Mouse (Mus musculus): Measurements from ENCODE around the gene Tlx1. TPM values are rescaled to one million over a fixed set of nuclear protein-coding genes. Genes with fewer than 3 reads are reported as not detected.

The Tlx1 gene
- polyA plus RNA-seq, 1 experiment from 2014 or later, result not detected

- WGBS, result 2% methylated on average over 36 of the region's 36 CpGs
These were observed 1.1 kb downstream of the Tlx1 start for GRCm38 (mm10) chr19:45151361-45152182.

GRCm38 (mm10) chr19:45152183-45152650 is 1.7 kb downstream of the Tlx1 start:
- Histone ChIP-seq H3K4me1 (replicated peaks; ENCODE audit: insufficient read depth, low read length) (0 out of 2 replicates have a peak, but pooled peaks cover 5% of the 10 kb centered on the region), H3K36me3 (ENCODE audit: insufficient read depth, low read length) (no peaks in the 10 kb centered on the region), H3K27me3 (ENCODE audit: insufficient read depth, low read length) (peaks cover 91% of the 10 kb centered on the region), H3K4me2 (ENCODE audit: low read length) (no peak overlapping the region), H3K9me3 (replicated peaks; ENCODE audit: low read length) (no peaks in the 10 kb centered on the region), H3K27ac (no peak overlapping the region), H3K4me3 (replicated peaks; ENCODE audit: low read depth, low read length) (no peak overlapping the region), H3K9ac (ENCODE audit: low read depth, low read length) (no peak overlapping the region)
- no peak for DNase-seq (ENCODE audit: low spot score)
- ATAC-seq (replicated peaks; ENCODE audit: low FRiP score, low read depth), result no peak
- 3% methylated on average over 6 of the region's 8 CpGs for WGBS
- TF ChIP-seq CTCF (IDR thresholded peaks at IDR 0.05; ENCODE audit: low read depth), result no peak

More at GRCm38 (mm10) chr19:45151361-45152182, 1.1 kb downstream of the Tlx1 start:
- H3K9me3 ChIP-seq (replicated peaks; ENCODE audit: low read length), result no peaks in the 10 kb centered on the region
- H3K4me3 ChIP-seq (replicated peaks; ENCODE audit: low read depth, low read length), result peak overlapping the region; percentile 27; the same call in 1 of the 2 replicates
- ATAC-seq (replicated peaks; ENCODE audit: low FRiP score, low read depth) (no peak), DNase-seq (ENCODE audit: low spot score) (no peak)
- H3K27me3 ChIP-seq (ENCODE audit: insufficient read depth, low read length), result peaks cover 91% of the 10 kb centered on the region
- H3K4me2 ChIP-seq (ENCODE audit: low read length), result no peak overlapping the region
- H3K27ac ChIP-seq, result no peak overlapping the region
- TF ChIP-seq CTCF (IDR thresholded peaks at IDR 0.05; ENCODE audit: low read depth), result no peak
- H3K36me3 ChIP-seq (ENCODE audit: insufficient read depth, low read length), result no peaks in the 10 kb centered on the region
- no peak overlapping the region for H3K9ac ChIP-seq (ENCODE audit: low read depth, low read length)
- 0 out of 2 replicates have a peak, but pooled peaks cover 5% of the 10 kb centered on the region for H3K4me1 ChIP-seq (replicated peaks; ENCODE audit: insufficient read depth, low read length)

GRCm38 (mm10) chr19:45153311-45154058 is 3.0 kb downstream of the Tlx1 start:
- Histone ChIP-seq H3K9ac (ENCODE audit: low read depth, low read length) (no peak overlapping the region), H3K4me2 (ENCODE audit: low read length) (no peak overlapping the region), H3K36me3 (ENCODE audit: insufficient read depth, low read length) (no peaks in the 10 kb centered on the region), H3K4me1 (replicated peaks; ENCODE audit: insufficient read depth, low read length) (0 out of 2 replicates have a peak, but pooled peaks cover 5% of the 10 kb centered on the region), H3K4me3 (replicated peaks; ENCODE audit: low read depth, low read length) (0 out of 2 replicates have a peak overlapping the region, but pooled peaks have one; percentile 5), H3K27ac (no peak overlapping the region), H3K27me3 (ENCODE audit: insufficient read depth, low read length) (peaks cover 88% of the 10 kb centered on the region), H3K9me3 (replicated peaks; ENCODE audit: low read length) (no peaks in the 10 kb centered on the region)
- TF ChIP-seq CTCF (IDR thresholded peaks at IDR 0.05; ENCODE audit: low read depth), result no peak
- 2% methylated on average over 44 of the region's 44 CpGs for WGBS
- ATAC-seq (replicated peaks; ENCODE audit: low FRiP score, low read depth) (no peak), DNase-seq (ENCODE audit: low spot score) (no peak)

- no peaks in the 10 kb centered on the region for H3K9me3 ChIP-seq (replicated peaks; ENCODE audit: low read length)
- DNase-seq (ENCODE audit: low spot score), result no peak
- 0 out of 2 replicates have a peak, but pooled peaks cover 5% of the 10 kb centered on the region for H3K4me1 ChIP-seq (replicated peaks; ENCODE audit: insufficient read depth, low read length)
- peaks cover 89% of the 10 kb centered on the region for H3K27me3 ChIP-seq (ENCODE audit: insufficient read depth, low read length)
- ATAC-seq (replicated peaks; ENCODE audit: low FRiP score, low read depth), result no peak
- H3K4me2 ChIP-seq (ENCODE audit: low read length), result no peak overlapping the region
- no peak overlapping the region for H3K9ac ChIP-seq (ENCODE audit: low read depth, low read length)
- H3K36me3 ChIP-seq (ENCODE audit: insufficient read depth, low read length), result no peaks in the 10 kb centered on the region
- H3K4me3 ChIP-seq (replicated peaks; ENCODE audit: low read depth, low read length), result 0 out of 2 replicates have a peak overlapping the region, but pooled peaks have one; percentile 5
- H3K27ac ChIP-seq, result no peak overlapping the region
- TF ChIP-seq CTCF (IDR thresholded peaks at IDR 0.05; ENCODE audit: low read depth), result no peak
- under 1% methylated on average over 24 of the region's 24 CpGs for WGBS
These were observed 3.5 kb downstream of the Tlx1 start for GRCm38 (mm10) chr19:45154059-45154386.

GRCm38 (mm10) chr19:45154521-45154920 is 4.0 kb downstream of the Tlx1 start:
- 1% methylated on average over 18 of the region's 18 CpGs for WGBS
- H3K27me3 ChIP-seq (ENCODE audit: insufficient read depth, low read length), result peaks cover 91% of the 10 kb centered on the region
- H3K4me1 ChIP-seq (replicated peaks; ENCODE audit: insufficient read depth, low read length), result 0 out of 2 replicates have a peak, but pooled peaks cover 5% of the 10 kb centered on the region
- H3K27ac ChIP-seq, result no peak overlapping the region
- H3K4me3 ChIP-seq (replicated peaks; ENCODE audit: low read depth, low read length), result 0 out of 2 replicates have a peak overlapping the region, but pooled peaks have one; percentile 5
- no peak overlapping the region for H3K9ac ChIP-seq (ENCODE audit: low read depth, low read length)
- no peak overlapping the region for H3K4me2 ChIP-seq (ENCODE audit: low read length)
- TF ChIP-seq CTCF (IDR thresholded peaks at IDR 0.05; ENCODE audit: low read depth), result no peak
- H3K36me3 ChIP-seq (ENCODE audit: insufficient read depth, low read length), result no peaks in the 10 kb centered on the region
- DNase-seq (ENCODE audit: low spot score) (no peak), ATAC-seq (replicated peaks; ENCODE audit: low FRiP score, low read depth) (no peak)
- no peaks in the 10 kb centered on the region for H3K9me3 ChIP-seq (replicated peaks; ENCODE audit: low read length)

- Histone ChIP-seq H3K9me3 (replicated peaks; ENCODE audit: low read length) (no peaks in the 10 kb centered on the region), H3K4me2 (ENCODE audit: low read length) (no peak overlapping the region), H3K4me3 (replicated peaks; ENCODE audit: low read depth, low read length) (no peak overlapping the region), H3K4me1 (replicated peaks; ENCODE audit: insufficient read depth, low read length) (0 out of 2 replicates have a peak, but pooled peaks cover 5% of the 10 kb centered on the region), H3K27me3 (ENCODE audit: insufficient read depth, low read length) (peaks cover 94% of the 10 kb centered on the region), H3K27ac (no peak overlapping the region), H3K36me3 (ENCODE audit: insufficient read depth, low read length) (no peaks in the 10 kb centered on the region), H3K9ac (ENCODE audit: low read depth, low read length) (no peak overlapping the region)
- TF ChIP-seq CTCF (IDR thresholded peaks at IDR 0.05; ENCODE audit: low read depth), result no peak
- ATAC-seq (replicated peaks; ENCODE audit: low FRiP score, low read depth), result no peak
- WGBS, result 5% methylated on average over 15 of the region's 15 CpGs
- no peak for DNase-seq (ENCODE audit: low spot score)
These were observed 4.8 kb downstream of the Tlx1 start for GRCm38 (mm10) chr19:45155141-45155790.
